Mouse (Mus musculus): ENCODE data around the gene Anxa1.

Anxa1 gene

DNA sequence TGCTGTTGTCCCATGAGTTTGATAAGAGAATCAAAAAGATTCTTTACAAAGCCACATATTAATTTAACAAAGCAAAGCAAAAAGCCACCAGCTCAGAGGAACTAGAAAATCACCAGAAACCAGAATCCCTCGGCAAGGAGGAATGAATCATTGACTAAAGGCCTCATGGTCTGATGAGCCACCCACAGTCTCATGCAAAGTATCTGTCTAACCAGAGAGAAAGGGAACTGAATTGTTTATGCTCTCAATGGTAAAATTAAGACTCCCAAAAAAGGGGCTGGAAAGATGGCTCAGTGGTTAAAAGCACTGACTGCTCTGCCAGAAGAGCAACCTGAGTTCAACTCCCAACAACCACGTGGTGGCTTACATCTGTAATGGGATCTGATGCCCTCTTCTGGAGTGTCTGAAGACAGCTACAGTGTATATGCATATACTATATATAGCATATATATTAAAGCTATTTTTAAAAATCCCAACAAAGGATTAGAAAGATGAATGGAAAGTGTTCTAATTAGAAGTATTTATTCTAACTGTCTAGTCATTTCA is 9.5 kb downstream of the Anxa1 start:
- in situ Hi-C loops (cut with MboI, MseI) = no loop called here

DNA sequence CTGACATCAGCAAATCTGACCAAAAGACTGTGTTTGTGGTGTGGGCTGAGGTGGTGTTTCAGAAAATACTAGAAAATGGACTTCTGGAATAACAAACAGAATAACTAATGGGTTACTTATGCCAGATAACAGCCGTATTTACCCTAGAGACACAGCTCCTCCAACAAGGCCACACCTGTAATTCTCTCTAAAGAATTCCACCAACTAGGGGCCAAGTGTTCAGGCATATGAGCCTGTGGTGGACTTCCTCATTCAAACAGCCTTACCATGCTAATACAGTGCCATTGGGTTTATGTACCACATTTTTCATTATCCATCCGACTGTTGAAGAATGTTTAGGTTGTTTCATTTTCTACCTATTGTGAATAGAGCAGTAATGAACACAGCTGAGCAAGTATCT is 20.6 kb downstream of the Anxa1 start:
- in situ Hi-C loops (cut with MboI, MseI) = no loop called here

DNA sequence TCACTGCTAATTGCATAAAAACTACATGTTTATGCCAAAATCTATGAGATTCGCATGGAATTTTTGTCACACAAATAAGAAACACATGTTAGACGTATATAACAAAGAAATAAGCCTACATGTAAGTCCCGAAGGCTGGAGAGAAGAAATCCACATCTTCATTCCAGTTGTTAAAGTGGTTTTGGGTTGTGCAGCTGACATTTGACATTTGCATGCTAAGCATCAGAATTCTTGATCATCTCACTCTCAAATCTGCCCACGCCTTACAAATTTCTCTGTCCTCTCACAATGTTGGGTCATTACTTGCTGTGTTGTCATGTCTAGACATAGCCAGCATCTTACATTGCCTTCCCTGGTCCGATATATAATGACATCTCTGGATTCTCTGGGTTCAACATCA is 24.2 kb downstream of the Anxa1 start:
- in situ Hi-C loops (cut with MboI, MseI) = loop anchor here (5.0 kb wide), 2 partner anchors 71 to 396 kb away; no protein-coding TSS in a partner anchor

DNA sequence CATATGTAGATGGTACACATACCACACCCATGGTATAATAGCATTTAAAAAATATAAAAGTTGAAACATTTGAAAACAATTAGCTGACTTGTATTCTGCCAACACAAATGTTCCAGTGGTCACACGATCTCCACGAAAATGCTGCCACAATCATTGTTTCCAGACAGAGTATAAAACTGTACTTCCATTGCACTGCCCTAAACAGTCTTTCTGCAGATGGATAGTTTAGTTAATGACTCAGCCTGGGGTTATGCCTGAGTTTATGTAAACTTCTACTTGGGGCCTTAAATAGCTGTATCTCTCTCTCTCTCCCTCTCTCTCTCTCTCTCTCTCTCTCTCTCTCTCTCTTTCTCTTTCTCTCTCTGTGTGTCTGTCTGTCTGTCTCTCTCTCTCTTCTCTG is 24.7 kb downstream of the Anxa1 start:
- in situ Hi-C loops (cut with MboI, MseI) = loop anchor here (5.0 kb wide), 2 partner anchors 71 to 396 kb away; no protein-coding TSS in a partner anchor

DNA sequence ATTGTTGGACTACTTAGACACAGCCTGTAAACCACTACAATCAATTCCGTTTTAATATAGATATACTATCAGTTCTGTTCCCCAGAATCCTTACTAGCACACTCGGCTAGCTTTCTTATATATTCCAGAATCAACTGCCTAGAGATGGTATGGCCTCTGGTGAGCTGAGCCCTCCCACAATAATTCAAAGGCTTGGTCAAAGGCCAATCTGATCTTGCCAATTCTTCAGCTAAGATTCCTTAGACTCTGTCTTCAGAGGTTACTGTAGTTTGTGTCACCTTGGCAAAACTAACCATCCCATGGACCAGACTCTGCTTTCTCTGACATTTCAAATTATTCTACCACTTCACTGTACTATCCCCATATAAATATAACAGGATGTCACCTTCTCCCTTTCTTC is 25.4 kb downstream of the Anxa1 start:
- in situ Hi-C loops (cut with MboI, MseI) = loop anchor here (5.0 kb wide), 2 partner anchors 72 to 397 kb away; no protein-coding TSS in a partner anchor

DNA sequence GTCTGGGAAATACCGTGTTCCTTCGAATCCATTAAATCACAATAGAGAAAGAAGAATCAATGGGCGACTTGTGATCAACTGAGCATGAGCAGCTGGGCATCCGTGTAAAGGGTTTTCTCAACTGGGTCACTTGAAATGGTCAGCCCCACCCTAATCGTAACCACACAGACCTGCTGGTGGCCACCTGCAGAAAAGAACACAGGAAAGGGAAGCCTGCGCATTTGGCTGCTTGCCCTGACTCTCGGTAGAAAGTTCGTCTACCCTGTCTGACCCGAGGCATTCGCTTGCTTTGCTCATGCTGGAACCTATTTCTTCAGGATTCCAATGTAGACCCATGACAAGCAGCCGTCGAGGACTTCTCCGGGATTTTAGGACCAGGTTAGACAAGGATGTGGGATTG is 25.8 kb downstream of the Anxa1 start:
- in situ Hi-C loops (cut with MboI, MseI) = loop anchor here (5.0 kb wide), 2 partner anchors 72 to 397 kb away; no protein-coding TSS in a partner anchor

DNA sequence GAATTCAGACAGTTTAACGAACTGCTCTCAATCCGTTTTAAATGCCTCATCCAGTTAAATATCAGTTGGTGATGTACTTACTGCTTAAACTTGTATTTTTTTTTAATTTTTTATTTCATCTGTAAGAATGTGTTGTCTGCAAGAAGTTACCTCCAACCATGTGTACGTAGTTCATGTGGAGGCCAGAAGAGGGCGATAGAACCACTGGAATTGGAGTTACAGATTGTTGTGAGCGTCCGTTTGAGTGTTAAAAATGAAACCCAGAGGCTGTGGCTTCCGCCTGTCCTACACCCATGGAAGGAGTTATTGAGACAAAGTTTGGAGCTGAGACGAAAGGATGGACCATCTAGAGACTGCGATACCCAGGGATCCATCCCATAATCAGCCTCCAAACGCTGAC is 27.5 kb downstream of the Anxa1 start:
- in situ Hi-C loops (cut with MboI, MseI) = no loop called here

DNA sequence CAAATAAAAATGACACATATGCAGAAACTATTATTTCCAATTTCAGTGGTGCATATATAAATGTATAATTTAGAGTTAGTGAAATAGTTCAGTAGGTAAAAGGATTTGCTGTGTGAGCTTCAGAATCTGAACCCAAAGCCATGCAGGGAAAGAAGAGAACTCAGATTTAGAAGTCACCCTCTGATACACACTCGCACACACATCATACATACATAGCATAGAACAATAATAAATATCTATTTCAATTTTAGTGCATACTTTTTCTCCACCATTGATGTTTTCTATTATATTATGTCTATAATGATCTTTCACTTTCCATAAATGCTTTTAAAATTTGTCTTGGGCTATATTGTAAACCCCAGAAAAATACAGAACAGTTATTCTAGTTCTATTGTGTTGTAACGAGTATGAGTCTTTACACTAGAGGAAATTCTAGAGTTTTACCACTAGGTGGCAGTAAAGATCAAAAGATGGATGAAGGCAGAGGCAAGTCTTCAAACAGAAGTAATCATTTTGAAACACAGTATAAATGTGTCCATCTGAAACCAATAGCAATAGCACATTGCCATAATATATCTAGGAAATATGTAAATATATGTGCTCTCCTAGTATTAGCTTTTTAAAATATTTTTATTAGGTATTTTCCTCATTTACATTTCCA is 28.7 kb downstream of the Anxa1 start:
- in situ Hi-C loops (cut with MboI, MseI) = no loop called here

DNA sequence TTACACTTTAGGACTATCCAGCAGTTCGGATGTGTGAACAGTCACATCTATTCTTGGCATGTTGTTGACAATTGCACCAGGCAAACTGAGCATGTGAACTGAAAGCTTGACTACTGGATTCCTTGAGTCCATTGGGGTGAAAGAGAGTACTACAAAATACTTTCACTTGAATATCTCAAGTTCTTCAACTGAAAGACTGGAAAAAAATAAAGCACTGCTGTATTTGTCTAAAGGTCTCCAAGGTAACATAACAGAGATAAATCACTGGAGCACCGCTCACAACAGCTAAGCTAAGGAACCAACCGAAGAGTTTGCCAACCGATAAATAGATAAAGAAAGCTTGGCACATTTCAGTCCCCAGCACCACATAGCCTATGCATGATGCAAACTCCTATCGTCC is 32.1 kb downstream of the Anxa1 start:
- in situ Hi-C loops (cut with MboI, MseI) = no loop called here

DNA sequence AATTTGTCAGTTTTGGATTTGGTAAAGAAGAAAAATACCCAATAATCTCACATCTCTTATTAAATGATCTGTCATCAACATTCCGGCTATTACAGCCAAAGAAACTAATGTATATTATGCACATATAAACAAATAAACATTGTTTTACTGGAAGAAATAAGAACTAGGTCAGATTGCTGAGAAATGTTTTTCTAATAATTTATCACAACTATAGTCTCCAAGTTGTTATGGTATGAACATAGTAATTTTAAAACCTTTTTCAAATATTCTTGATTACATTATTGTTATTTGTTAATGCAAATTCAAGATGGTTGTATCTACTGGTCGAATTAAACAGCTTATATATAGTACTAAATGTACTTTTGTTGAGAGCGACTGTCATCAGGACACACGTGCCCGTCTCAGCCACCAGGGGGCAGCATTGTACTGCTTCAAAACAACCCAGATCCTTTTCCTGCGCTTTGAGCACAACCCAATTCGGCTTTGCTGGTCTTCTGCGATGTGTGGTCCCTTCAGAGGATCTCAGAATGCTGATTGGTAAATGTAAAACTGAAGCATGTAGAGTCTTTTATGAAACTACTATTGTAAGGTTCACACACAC is 45.3 kb downstream of the Anxa1 start:
- in situ Hi-C loops (cut with MboI, MseI) = no loop called here

DNA sequence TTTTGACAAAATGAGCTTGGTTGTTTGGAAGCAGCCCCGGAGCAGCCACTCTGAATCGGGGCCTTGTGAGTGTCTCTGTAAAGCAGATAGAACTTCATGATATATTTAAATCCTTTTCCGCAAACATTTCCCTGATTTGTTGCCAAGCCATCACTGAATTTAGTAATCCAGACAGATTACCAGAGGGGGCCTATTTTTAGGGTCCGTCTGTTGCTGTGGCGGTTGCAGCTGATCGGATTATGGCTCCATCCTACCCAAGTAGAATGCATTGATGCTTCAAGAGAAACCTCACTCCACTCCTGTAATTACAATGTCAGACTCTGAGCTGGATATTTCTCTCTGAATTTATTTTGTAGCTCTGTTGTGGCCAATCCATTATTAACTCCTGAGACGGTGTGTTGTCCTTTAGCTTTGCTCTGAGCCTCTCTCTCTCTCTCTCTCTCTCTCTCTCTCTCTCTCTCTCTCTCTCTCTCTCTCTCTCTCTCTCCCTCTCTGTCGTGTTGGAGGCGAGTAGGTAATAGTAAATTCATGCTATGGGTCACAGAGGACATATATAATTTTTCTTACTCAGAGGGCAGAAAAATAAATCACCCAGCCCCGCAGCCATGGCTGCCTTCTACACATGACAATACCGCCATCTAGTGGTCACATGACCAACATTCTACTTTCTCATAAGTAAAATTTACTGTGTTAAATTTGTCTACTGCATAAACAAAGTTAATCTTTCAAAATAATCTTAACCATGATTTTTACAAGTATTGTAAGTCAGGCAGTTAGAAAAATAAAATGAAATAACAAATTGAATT is 46.0 kb downstream of the Anxa1 start:
- in situ Hi-C loops (cut with MboI, MseI) = no loop called here

DNA sequence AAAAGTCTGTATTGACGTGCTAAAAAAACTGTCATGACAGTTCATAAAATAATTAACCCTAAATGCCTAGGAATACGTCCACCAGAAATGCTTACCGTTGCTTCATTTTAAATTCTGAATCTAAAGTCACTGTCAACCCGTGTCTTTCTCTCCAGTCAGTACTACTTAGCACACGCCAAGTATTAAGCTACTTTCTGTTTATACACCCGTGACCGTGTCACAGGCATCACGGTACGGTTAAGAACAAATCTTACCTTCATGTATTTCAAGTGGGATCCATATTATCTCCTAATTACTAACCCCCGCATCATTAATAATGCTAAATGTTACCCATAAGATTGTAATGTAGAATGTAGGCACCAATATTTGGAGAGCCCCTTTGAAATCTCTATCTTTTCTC is 46.7 kb downstream of the Anxa1 start:
- in situ Hi-C loops (cut with MboI, MseI) = no loop called here

Data from regulatory T cell (primary cell).